Mouse (Mus musculus) lung, adult 18-20 months (tissue): ENCODE measurements around the gene Naif1.

Experiments used
- DNase-seq, 2 experiments: peaks; one replicate each; pipeline ENCODE4 v3.0.0; 2022; ENCODE audit warnings: mixed read lengths in 2 of 2

Naif1 gene

GRCm38 (mm10) chr2:32428262-32428722, 22.0 kb upstream of the Naif1 start:
- peak; percentile 72 to 87 for DNase-seq

- no peak for DNase-seq
Observed at GRCm38 (mm10) chr2:32429215-32429891, 20.9 kb upstream of the Naif1 start.

GRCm38 (mm10) chr2:32430701-32431676, 19.3 kb upstream of the Naif1 start:
- peak; percentile 59 to 65 for DNase-seq

GRCm38 (mm10) chr2:32436686-32437372, 13.4 kb upstream of the Naif1 start:
- DNase-seq, result peak; percentile 67 to 82

GRCm38 (mm10) chr2:32437612-32438166, 12.6 kb upstream of the Naif1 start:
- no peak for DNase-seq

GRCm38 (mm10) chr2:32438733-32439132, 11.5 kb upstream of the Naif1 start:
- DNase-seq, result no peak

- DNase-seq, result no peak
Observed at GRCm38 (mm10) chr2:32439177-32439576, 11.1 kb upstream of the Naif1 start.

GRCm38 (mm10) chr2:32440164-32440563, 10.1 kb upstream of the Naif1 start:
- DNase-seq, result no peak

- no peak for DNase-seq
Observed at GRCm38 (mm10) chr2:32440632-32441031, 9.6 kb upstream of the Naif1 start.

GRCm38 (mm10) chr2:32441550-32441949, 8.7 kb upstream of the Naif1 start:
- DNase-seq, result no peak

GRCm38 (mm10) chr2:32445535-32445934, 4.7 kb upstream of the Naif1 start:
- no peak for DNase-seq

- DNase-seq, result peak; percentile 55 to 65
Observed at GRCm38 (mm10) chr2:32447264-32447936, 2.9 kb upstream of the Naif1 start.

- DNase-seq, result no peak
Observed at GRCm38 (mm10) chr2:32448480-32448879, 1.8 kb upstream of the Naif1 start.

- peak; percentile 97 to 98 for DNase-seq
Observed at GRCm38 (mm10) chr2:32450881-32451844, 906 bp downstream of the Naif1 start, which contains the start of gene Slc25a25. Slc25a25 (minus strand) TSS chr2:32451445.

- peak; percentile 99 for DNase-seq
Observed at GRCm38 (mm10) chr2:32451870-32452372, 1.7 kb downstream of the Naif1 start.

GRCm38 (mm10) chr2:32452441-32452971, 2.2 kb downstream of the Naif1 start:
- DNase-seq, result no peak

GRCm38 (mm10) chr2:32453641-32454303, 3.5 kb downstream of the Naif1 start:
- DNase-seq, result no peak

GRCm38 (mm10) chr2:32454633-32455032, 4.4 kb downstream of the Naif1 start:
- DNase-seq, result no peak

- peak; percentile 70 to 71 for DNase-seq
Observed at GRCm38 (mm10) chr2:32455101-32455500, 4.8 kb downstream of the Naif1 start.

GRCm38 (mm10) chr2:32458300-32458699, 8.0 kb downstream of the Naif1 start:
- peak; percentile 78 to 83 for DNase-seq
